Mouse (Mus musculus) megakaryocyte progenitor cell, adult 5-6 weeks (primary cell): ENCODE data around the gene Zfp512b. TPM values are rescaled to one million over a fixed set of nuclear protein-coding genes. Genes with fewer than 3 reads are reported as not detected.

ENCODE experiments used
- ATAC-seq: replicated peaks from 2 replicates; pipeline ENCODE4 v1.8.0; 2016; ENCODE audit warnings: mild to moderate bottlenecking, moderate TSS enrichment, inconsistent platforms; ENCODE audit not compliant: poor library complexity
- total RNA-seq, 2 experiments: library from RNA; stranded (forward) in 1 of 2; stranded (reverse) in 1 of 2; fragments of 157-497, 149-512 nt in 1 of 2; fragments of 200-1000 nt in 1 of 2; gene quantifications; 2 replicates each; pipeline versions ENCODE4 v1.2.3 to v1.2.4; 2015 to 2017

Zfp512b gene
- total RNA-seq, 2 experiments from 2014 or later, result 7.6 to 13.5 TPM

- ATAC-seq, result no peak
Observed at GRCm38 (mm10) chr2:181574921-181575545, 17.6 kb downstream of the Zfp512b start.

GRCm38 (mm10) chr2:181573961-181574360 lies 18.6 kb downstream of the Zfp512b start:
- no peak for ATAC-seq

GRCm38 (mm10) chr2:181572921-181573920 lies 19.4 kb downstream of the Zfp512b start:
- ATAC-seq, result no peak

- no peak for ATAC-seq
Observed at GRCm38 (mm10) chr2:181571941-181572670, 20.5 kb downstream of the Zfp512b start.

- ATAC-seq, result 0 out of 2 replicates have a peak, but pooled peaks have one; percentile 19
Observed at GRCm38 (mm10) chr2:181570921-181571595, 21.5 kb downstream of the Zfp512b start.

GRCm38 (mm10) chr2:181570375-181570774 lies 22.2 kb downstream of the Zfp512b start:
- no peak for ATAC-seq

- no peak for ATAC-seq
Observed at GRCm38 (mm10) chr2:181569856-181570255, 22.7 kb downstream of the Zfp512b start.

- peak; percentile 84 for ATAC-seq
Observed at GRCm38 (mm10) chr2:181568272-181569008, 24.2 kb downstream of the Zfp512b start.

- ATAC-seq, result no peak
Observed at GRCm38 (mm10) chr2:181567338-181567737, 25.3 kb downstream of the Zfp512b start.

- peak; percentile 91 for ATAC-seq
Observed at GRCm38 (mm10) chr2:181553772-181554171, 38.8 kb downstream of the Zfp512b start.

- ATAC-seq, result no peak
Observed at GRCm38 (mm10) chr2:181550233-181550632, 42.4 kb downstream of the Zfp512b start.

GRCm38 (mm10) chr2:181548682-181549081 lies 43.9 kb downstream of the Zfp512b start:
- no peak for ATAC-seq

GRCm38 (mm10) chr2:181548227-181548626 lies 44.4 kb downstream of the Zfp512b start:
- ATAC-seq, result 0 out of 2 replicates have a peak, but pooled peaks have one; percentile 17

- peak; percentile 73 for ATAC-seq
Observed at GRCm38 (mm10) chr2:181546142-181546541, 46.5 kb downstream of the Zfp512b start.

- ATAC-seq, result no peak; the same call in 1 of the 2 replicates
Observed at GRCm38 (mm10) chr2:181541761-181542380, 50.7 kb downstream of the Zfp512b start.

GRCm38 (mm10) chr2:181537444-181538047 lies 55.1 kb downstream of the Zfp512b start:
- ATAC-seq, result peak; percentile 84

GRCm38 (mm10) chr2:181536410-181536809 lies 56.2 kb downstream of the Zfp512b start:
- peak; percentile 85 for ATAC-seq

GRCm38 (mm10) chr2:181532589-181532988 lies 60.0 kb downstream of the Zfp512b start:
- no peak for ATAC-seq
